Mouse (Mus musculus): ENCODE measurements around the gene Samd3.
A peak's percentile ranks its signal among the peaks of the same experiment; 100 is the strongest.

Samd3 gene

GRCm38 (mm10) chr10:26229488-26229887 is at the start of gene Samd3:
TSS of gene Samd3 (plus strand) at chr10:26229707.
- DNase-seq (ENCODE audit: low spot score in 2 of 2): no peak

DNA sequence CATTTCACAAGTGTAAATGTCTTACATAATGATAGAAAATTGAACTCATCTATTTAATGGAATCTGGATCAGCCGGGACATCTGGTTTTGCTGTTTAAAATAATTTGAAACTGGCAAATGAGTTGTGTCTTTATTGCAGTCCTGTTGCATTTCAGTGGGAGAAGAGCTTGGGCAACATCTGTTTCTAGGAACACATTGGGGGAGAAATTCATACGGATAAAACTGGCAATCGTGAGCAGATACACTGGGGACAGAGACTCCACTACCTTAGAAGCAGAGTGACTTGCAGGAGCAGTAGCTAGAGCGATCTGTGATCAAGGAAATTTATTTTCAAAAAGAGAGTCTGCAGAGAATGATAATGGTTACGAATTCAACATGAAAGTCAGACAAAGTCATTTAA is 44.2 kb upstream of the Samd3 start:
- DNase-seq (ENCODE audit: low spot score in 2 of 2): no peak

GRCm38 (mm10) chr10:26190811-26191210 is 38.7 kb upstream of the Samd3 start:
- DNase-seq (ENCODE audit: low spot score in 2 of 2): no peak

GRCm38 (mm10) chr10:26194892-26195291 is 34.6 kb upstream of the Samd3 start:
- DNase-seq (ENCODE audit: low spot score in 2 of 2): no peak

- no peak for DNase-seq (ENCODE audit: low spot score in 2 of 2)
Measured at GRCm38 (mm10) chr10:26202708-26203368, 26.7 kb upstream of the Samd3 start.

GRCm38 (mm10) chr10:26220729-26221128 is 8.8 kb upstream of the Samd3 start:
- no peak for DNase-seq (ENCODE audit: low spot score in 2 of 2)

DNA sequence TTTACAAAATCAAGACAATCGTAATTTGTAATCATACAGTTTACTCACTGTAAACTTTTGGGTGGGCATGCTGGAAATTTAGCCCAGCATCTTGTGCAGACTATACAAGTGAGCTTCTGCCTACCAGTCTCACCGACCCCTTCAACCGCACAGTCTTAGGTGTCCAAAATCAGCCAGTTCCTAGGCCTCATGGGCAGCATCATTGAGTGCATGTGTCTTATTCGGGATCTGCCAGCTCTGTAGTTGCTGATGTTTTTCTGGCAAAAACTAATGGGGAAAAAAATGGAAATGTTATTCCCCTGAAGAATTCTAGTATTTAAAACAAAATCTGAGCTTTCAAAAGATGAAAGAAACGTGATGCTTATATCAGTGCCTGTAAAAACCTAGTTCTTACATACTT is 3.3 kb upstream of the Samd3 start:
- DNase-seq (ENCODE audit: low spot score in 2 of 2): no peak

DNA sequence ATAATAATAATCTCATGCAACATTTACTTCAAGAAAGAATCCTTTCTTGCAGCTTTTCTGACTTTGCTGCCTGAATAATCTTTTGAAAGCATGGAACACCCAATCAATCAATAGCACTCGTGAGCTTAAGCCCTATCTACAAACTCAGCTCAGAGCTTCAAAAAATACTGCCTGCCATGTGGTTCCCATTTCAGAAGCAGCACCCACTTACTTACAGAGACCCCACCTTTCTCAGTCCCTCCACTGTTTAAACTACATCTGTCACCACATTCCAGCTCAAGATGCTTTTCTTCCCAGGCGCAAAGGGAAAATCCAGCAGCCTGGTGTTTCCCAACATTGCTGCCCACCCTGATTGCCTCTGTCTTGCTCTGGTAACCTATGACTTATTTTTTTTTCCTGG is 2.8 kb upstream of the Samd3 start:
- no peak for DNase-seq (ENCODE audit: low spot score in 2 of 2)

DNA sequence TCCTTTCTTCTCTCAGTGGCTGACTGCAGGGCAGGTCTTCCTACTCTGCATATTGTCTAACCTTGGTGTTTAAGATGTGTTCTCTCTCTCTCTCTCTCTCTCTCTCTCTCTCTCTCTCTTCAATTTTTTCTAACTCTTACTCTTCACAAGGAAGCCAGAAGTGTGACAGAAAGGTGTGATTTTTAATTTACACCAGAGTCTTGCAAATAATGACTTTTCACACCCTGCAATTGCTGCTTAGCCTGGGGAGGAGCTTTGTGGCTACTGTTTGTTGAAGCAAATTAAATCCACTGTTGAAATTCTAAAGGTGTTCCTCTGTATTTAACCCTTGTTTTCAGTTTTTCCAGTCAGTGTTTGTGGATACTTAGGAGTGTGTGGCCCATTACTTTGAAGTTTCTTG is 1.3 kb upstream of the Samd3 start:
- no peak for DNase-seq (ENCODE audit: low spot score in 2 of 2)

- no peak for DNase-seq (ENCODE audit: low spot score in 2 of 2)
Measured at GRCm38 (mm10) chr10:26232071-26232653, 2.7 kb downstream of the Samd3 start.

GRCm38 (mm10) chr10:26238559-26238958 is 9.1 kb downstream of the Samd3 start:
- DNase-seq (ENCODE audit: low spot score in 2 of 2): no peak

DNA sequence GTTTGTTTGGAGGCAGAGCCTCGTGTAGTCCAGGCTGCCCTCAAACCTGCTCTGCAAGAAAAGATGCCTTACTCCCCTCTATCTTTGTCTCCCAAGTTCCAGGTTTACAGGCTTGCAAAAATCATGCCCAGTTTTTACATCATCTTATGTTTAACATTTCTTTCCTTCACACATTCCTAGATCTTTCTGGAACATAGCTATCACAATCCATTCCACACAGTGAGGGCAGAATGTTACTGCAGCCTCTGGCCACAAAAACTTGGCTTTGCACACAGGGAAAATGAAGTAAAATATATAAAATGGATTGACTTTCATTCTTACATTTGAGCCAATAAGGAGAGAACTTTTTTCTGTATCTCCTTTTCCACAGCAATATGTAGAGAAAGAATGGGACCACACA is 9.6 kb downstream of the Samd3 start:
- DNase-seq (ENCODE audit: low spot score in 2 of 2): no peak

- DNase-seq (ENCODE audit: low spot score in 2 of 2): no peak
Measured at GRCm38 (mm10) chr10:26243203-26243602, 13.7 kb downstream of the Samd3 start.

DNA sequence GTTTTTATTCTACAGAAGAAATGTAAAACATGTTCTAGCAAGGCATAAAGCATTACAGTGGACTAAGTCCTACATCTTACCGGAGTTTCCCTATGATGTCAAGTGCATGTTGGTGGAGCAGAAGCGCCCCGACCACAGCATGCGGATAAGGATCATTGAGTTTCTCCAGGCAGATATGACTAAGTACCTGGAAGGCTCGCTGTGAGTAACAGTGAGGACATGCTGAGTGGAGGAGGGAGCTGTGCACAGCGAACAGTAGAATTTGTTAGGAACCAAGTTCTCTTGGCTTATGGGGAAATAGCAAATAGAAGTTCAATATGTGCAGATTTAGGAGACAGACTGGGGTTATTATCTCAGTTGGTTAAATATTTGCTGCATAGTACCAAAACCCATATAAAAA is 15.0 kb downstream of the Samd3 start:
- no peak for DNase-seq (ENCODE audit: low spot score in 2 of 2)

DNA sequence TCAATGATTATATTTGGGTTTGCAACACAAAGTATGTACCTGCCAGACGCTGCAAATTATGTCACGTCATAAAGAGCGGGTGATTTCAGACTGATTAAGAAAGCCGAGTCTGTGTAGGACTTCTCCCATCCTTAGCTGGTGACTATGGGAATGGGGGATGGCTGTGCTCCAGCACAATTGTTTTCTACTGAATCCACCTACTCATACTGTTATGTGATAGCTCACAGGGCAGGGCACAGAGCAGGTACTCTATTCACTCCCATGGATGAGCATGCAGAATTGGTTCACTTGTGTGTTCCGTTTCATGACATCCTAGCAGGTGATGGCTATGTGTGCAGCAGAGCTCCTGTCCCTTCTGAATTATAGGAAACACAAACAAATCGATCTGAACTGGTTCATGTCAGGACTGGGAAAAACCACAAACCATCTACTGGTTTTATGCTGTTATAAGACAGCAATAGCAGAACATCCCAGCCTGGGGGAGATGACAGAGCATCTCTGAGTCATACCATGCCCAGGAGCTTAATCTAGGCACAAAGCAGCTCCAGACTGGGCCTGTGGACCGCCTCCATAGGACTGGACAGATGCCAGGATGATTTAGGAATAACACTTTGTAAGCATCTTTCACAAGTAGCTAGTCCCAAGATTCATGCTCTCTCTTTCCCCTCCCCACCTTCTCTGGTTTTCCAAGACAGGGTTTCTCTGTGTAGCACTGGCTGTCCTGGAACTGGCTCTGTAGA is 20.1 kb downstream of the Samd3 start:
- peak; percentile 40 to 75 for DNase-seq (ENCODE audit: low spot score in 2 of 2)

GRCm38 (mm10) chr10:26259908-26260307 is 30.4 kb downstream of the Samd3 start:
- no peak for DNase-seq (ENCODE audit: low spot score in 2 of 2)

DNA sequence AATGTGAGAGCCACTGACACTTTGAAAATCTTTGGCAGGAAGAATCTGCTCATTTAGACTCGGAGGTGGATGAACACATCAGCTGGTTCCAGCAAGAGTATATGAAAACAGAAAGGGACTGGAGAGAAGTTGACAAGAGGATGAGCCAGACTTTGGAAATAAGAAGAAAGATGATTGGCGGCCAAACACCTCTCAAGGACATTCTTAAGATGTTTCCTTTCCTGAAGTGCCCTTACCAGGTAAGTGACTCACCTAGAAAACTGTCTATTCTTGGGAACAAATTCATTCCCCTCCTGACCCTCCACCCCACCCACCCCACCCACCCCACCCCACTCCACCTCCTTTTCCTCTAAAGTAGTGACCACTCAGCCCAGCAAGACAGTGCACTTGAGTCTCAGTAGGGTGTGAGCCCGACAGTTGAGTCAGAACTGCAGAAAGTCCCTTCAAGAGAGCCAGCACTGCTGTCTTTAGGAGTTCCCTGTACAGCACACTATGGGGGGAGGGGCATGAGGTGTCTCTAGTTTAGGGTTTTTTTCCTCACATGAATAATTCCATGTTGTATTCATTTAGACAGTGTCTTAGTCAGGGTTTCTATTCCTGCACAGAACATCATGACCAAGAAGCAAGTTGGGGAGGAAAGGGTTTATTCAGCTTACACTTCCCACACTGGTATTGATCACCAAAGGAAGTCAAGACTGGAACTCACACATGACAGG is 34.4 kb downstream of the Samd3 start:
- no peak for DNase-seq (ENCODE audit: low spot score in 2 of 2)

DNA sequence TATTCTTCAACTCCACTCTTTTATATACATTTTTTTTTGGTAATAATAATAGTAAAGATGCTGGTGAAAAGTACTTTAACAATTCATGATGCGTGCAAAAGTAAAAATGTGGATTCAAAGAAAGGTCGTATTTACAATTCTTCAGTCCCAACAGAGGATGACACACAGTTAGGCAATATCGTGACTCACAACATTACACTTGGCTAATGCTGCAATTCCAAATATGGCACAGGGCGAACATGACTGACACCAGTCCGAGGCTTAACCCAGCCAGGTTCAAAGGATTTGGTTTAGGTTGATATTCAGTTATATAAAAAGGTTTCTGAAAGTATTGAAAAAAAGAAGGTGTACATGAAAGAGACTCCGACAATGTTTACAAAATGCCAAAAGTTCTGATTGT is 45.9 kb downstream of the Samd3 start:
- no peak for DNase-seq (ENCODE audit: low spot score in 2 of 2)

DNA sequence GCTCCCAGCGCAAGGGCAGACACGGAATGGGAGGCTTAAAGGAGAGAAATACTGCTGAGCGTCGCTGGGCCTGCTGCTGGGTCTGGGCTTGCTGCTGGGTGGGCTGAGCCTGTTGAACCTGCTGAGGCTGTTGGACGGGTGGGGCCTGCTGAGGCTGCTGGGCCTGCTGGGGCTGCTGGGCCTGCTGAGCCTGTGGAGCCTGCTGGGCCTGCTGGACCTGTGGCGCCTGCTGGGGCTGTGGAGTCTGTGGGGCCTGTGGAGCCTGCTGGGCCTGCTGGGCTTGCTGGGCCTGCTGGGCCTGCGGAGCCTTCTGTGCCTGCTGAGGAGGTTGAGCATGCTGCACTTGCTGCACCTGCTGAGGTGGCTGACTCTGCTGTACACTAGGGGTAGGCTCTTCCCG is 50.5 kb downstream of the Samd3 start:
- no peak for DNase-seq (ENCODE audit: low spot score in 2 of 2)

- DNase-seq (ENCODE audit: low spot score in 2 of 2): no peak
Measured at GRCm38 (mm10) chr10:26287136-26287535, 57.6 kb downstream of the Samd3 start.

DNA sequence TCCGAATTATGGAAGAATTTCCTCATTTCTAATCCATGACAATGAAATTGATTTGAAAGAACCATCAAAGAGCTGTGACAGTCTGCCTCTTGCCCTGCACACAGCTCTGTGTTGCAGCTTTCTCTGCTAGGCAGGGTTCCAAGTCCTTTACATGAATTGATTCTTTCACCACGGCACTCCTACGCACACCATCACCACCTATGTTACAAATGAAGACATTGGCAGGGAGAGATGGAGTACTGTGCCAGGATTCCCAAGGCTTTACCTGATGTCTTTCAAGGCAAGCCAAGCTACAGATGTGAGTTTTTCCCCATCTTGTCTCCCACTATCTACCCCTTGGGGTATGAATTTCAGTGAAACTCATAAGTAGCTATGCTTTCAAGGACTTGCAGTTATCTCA is 67.7 kb downstream of the Samd3 start:
- peak; percentile 40 to 51 for DNase-seq (ENCODE audit: low spot score in 2 of 2)

DNA sequence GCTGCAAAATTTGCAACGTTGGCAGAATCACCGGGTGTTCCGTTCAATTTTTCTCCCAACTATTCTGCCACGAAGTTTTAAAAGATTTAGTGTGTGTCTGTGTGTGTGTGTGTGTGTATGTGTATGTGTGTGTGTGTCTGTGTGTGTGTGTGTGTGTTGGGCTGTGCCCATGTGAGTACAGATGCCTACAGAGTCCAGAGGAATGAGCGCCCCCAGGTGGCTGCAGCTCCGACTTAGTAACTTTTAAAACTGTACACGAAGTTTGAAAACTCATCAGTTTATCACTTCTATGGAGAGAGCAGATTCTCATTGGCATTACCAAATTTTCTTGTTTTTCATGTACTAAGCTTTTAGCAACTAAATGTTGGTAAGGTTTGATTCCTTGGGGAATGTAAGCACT is 68.1 kb downstream of the Samd3 start:
- no peak for DNase-seq (ENCODE audit: low spot score in 2 of 2)

- DNase-seq (ENCODE audit: low spot score in 2 of 2): peak in 1 of 2 experiments; percentile 43
Measured at GRCm38 (mm10) chr10:26302336-26302735, 72.8 kb downstream of the Samd3 start.
